Mouse (Mus musculus): ENCODE data around the gene Psme2. TPM values are rescaled to one million over a fixed set of nuclear protein-coding genes. Genes with fewer than 3 reads are reported as not detected.

Psme2 gene
- polyA plus RNA-seq, 1 experiment from 2014 or later: 249 TPM

DNA sequence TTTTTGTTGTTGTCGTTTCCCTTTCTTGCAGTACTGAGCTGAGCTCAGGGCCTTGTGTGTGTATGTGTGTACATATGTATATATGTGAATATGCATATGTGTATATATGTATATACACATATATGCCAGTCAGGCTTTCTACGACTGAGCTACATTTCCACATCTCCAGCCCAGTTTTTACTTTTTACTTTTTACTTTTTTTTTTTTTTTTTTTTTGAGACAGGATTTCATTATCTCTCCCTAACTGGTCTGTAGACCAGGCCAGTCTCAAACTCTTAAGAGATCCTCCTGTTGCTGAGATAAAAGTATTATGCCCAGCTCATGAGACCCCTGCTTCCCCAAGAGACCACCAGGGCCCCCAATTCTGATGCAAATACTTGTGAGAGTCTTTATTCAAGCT lies 25.9 kb upstream of the Psme2 start:
- H3K4me1 ChIP-seq (ENCODE audit: control insufficient read depth, insufficient read depth, low read length): peaks cover 4% of the 10 kb centered on the region; the same call in 1 of the 2 replicates
- 92% methylated on average over 2 of the region's 2 CpGs for WGBS
- no peaks in the 10 kb centered on the region for H3K9me3 ChIP-seq (ENCODE audit: control insufficient read depth, low read length)
- H3K27me3 ChIP-seq (replicated peaks; ENCODE audit: control insufficient read depth, insufficient read depth, low read length): no peaks in the 10 kb centered on the region
- DNase-seq (ENCODE audit: low spot score) (no peak), ATAC-seq (ENCODE audit: low read depth) (no peak)
- H3K27ac ChIP-seq (replicated peaks; ENCODE audit: low read depth, low read length): no peak overlapping the region
- H3K9ac ChIP-seq (ENCODE audit: low read depth, low read length): no peak overlapping the region
- H3K4me2 ChIP-seq (ENCODE audit: low read depth, low read length): no peak overlapping the region
- no peak overlapping the region for H3K4me3 ChIP-seq (ENCODE audit: low read depth, low read length)
- H3K36me3 ChIP-seq (ENCODE audit: control insufficient read depth, insufficient read depth, low read length): no peaks in the 10 kb centered on the region

DNA sequence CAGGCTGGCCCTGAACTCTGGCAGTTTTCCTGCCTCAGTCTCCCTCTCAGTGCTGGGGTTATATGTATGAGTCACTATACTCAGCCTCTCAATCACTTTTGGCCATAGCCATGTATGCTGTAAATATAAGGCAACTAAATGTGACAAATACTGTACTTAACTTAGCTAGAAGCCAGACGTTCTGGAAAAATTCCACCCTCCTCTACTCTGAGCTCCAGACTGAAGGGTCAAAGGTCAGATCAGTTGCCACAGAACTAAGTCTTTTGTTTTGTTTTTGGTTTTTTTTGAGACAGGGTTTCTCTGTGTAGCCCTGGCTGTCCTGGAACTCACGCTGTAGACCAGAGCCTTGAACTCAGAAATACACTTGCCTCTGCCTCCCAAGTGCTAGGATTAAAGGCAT lies 25.0 kb upstream of the Psme2 start:
- H3K9ac ChIP-seq (ENCODE audit: low read depth, low read length): no peak overlapping the region
- H3K36me3 ChIP-seq (ENCODE audit: control insufficient read depth, insufficient read depth, low read length): no peaks in the 10 kb centered on the region
- H3K4me1 ChIP-seq (ENCODE audit: control insufficient read depth, insufficient read depth, low read length): peaks cover 4% of the 10 kb centered on the region; the same call in 1 of the 2 replicates
- DNase-seq (ENCODE audit: low spot score) (no peak), ATAC-seq (ENCODE audit: low read depth) (no peak)
- no peak overlapping the region for H3K27ac ChIP-seq (replicated peaks; ENCODE audit: low read depth, low read length)
- no peaks in the 10 kb centered on the region for H3K9me3 ChIP-seq (ENCODE audit: control insufficient read depth, low read length)
- WGBS: 39% methylated on average over 2 of the region's 2 CpGs
- H3K4me2 ChIP-seq (ENCODE audit: low read depth, low read length): no peak overlapping the region
- no peak overlapping the region for H3K4me3 ChIP-seq (ENCODE audit: low read depth, low read length)
- no peaks in the 10 kb centered on the region for H3K27me3 ChIP-seq (replicated peaks; ENCODE audit: control insufficient read depth, insufficient read depth, low read length)

DNA sequence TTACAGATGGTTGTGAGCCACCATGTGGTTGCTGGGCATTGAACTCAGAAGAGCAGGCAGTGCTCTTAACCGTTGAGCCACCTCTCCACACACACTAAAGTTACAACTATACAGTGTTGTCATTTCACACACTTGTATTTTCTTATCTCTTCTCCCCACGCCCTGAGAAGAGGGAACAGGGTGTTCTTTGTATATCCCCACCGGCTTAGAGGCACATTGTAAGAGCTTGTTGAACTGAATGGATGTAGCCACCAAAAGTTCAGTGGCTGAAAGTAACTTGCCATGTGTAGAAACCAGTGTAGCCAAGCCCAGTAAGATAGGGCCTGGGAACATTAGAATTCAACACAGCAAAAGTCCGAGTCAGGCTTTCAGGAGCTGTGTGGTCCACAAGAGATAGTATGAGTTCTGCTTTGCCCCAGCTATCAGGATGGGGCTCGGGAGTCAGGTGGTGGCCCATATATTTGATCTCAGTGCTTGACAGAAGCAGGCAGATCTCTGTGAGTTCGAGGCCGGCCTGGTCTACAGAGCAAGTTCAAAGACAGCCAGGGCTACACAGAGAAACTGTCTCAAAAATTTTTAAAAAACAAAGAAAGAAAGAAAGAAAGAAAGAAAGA lies 23.8 kb upstream of the Psme2 start:
- Histone ChIP-seq H3K9me3 (ENCODE audit: control insufficient read depth, low read length) (no peaks in the 10 kb centered on the region), H3K27me3 (replicated peaks; ENCODE audit: control insufficient read depth, insufficient read depth, low read length) (no peaks in the 10 kb centered on the region), H3K27ac (replicated peaks; ENCODE audit: low read depth, low read length) (no peak overlapping the region), H3K4me1 (ENCODE audit: control insufficient read depth, insufficient read depth, low read length) (peaks cover 4% of the 10 kb centered on the region; the same call in 1 of the 2 replicates), H3K9ac (ENCODE audit: low read depth, low read length) (no peak overlapping the region), H3K4me3 (ENCODE audit: low read depth, low read length) (no peak overlapping the region), H3K36me3 (ENCODE audit: control insufficient read depth, insufficient read depth, low read length) (0 out of 2 replicates have a peak, but pooled peaks cover 5% of the 10 kb centered on the region), H3K4me2 (ENCODE audit: low read depth, low read length) (no peak overlapping the region)
- ATAC-seq (ENCODE audit: low read depth) (no peak), DNase-seq (ENCODE audit: low spot score) (no peak)
- WGBS: 73% methylated on average over 7 of the region's 7 CpGs

DNA sequence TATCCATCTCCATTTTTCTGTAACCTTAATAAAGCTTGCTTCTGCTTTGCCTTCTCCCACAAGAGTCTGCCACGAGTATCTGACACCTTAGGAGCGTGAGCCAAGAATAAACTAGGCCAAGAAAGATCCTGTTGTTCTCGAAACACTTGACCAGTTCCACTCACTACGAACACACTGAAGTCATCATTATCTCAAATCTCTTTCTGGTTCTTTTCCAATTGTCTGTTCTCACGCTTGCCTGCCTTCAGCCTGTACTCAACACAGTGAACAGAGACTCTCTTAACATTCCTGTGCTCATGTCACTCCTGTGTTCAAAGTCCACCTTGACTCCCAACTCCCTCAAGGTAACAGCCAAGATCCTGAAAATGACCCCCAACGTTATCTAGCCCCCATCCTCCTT lies 22.4 kb upstream of the Psme2 start:
- Histone ChIP-seq H3K9me3 (ENCODE audit: control insufficient read depth, low read length) (no peaks in the 10 kb centered on the region), H3K4me2 (ENCODE audit: low read depth, low read length) (no peak overlapping the region), H3K27me3 (replicated peaks; ENCODE audit: control insufficient read depth, insufficient read depth, low read length) (no peaks in the 10 kb centered on the region), H3K9ac (ENCODE audit: low read depth, low read length) (no peak overlapping the region), H3K27ac (replicated peaks; ENCODE audit: low read depth, low read length) (no peak overlapping the region), H3K36me3 (ENCODE audit: control insufficient read depth, insufficient read depth, low read length) (peaks cover 18% of the 10 kb centered on the region), H3K4me1 (ENCODE audit: control insufficient read depth, insufficient read depth, low read length) (no peaks in the 10 kb centered on the region), H3K4me3 (ENCODE audit: low read depth, low read length) (no peak overlapping the region)
- ATAC-seq (ENCODE audit: low read depth): no peak
- peak; percentile 8 for DNase-seq (ENCODE audit: low spot score)
- WGBS: 63% methylated on average over 6 of the region's 6 CpGs

DNA sequence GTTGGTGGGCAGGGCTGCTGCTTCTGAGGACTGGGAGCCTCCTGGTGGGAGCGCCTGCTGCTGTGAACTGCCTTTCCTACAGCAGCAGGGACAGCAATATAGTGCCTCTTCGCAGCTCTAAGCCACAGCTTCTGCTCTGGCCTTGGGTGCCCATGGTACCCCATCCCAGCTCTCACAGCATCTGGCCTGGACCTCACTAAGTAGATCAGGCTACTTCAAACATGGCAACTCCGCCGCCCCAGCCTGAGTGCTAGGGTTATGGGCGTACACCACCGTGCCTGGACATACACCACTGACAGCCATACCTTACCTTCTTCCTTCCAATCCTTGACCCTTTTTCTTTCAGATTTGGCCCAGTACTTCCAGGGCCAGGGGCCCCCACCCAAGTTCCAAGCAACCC lies 17.4 kb upstream of the Psme2 start:
- H3K9ac ChIP-seq (ENCODE audit: low read depth, low read length): no peak overlapping the region
- H3K4me2 ChIP-seq (ENCODE audit: low read depth, low read length): no peak overlapping the region
- H3K27ac ChIP-seq (replicated peaks; ENCODE audit: low read depth, low read length): no peak overlapping the region
- peaks cover 49% of the 10 kb centered on the region for H3K36me3 ChIP-seq (ENCODE audit: control insufficient read depth, insufficient read depth, low read length)
- H3K4me1 ChIP-seq (ENCODE audit: control insufficient read depth, insufficient read depth, low read length): peaks cover 4% of the 10 kb centered on the region; the same call in 1 of the 2 replicates
- H3K4me3 ChIP-seq (ENCODE audit: low read depth, low read length): no peak overlapping the region
- WGBS: 94% methylated on average over 6 of the region's 6 CpGs
- DNase-seq (ENCODE audit: low spot score) (no peak), ATAC-seq (ENCODE audit: low read depth) (no peak)
- H3K27me3 ChIP-seq (replicated peaks; ENCODE audit: control insufficient read depth, insufficient read depth, low read length): no peaks in the 10 kb centered on the region
- H3K9me3 ChIP-seq (ENCODE audit: control insufficient read depth, low read length): no peaks in the 10 kb centered on the region

DNA sequence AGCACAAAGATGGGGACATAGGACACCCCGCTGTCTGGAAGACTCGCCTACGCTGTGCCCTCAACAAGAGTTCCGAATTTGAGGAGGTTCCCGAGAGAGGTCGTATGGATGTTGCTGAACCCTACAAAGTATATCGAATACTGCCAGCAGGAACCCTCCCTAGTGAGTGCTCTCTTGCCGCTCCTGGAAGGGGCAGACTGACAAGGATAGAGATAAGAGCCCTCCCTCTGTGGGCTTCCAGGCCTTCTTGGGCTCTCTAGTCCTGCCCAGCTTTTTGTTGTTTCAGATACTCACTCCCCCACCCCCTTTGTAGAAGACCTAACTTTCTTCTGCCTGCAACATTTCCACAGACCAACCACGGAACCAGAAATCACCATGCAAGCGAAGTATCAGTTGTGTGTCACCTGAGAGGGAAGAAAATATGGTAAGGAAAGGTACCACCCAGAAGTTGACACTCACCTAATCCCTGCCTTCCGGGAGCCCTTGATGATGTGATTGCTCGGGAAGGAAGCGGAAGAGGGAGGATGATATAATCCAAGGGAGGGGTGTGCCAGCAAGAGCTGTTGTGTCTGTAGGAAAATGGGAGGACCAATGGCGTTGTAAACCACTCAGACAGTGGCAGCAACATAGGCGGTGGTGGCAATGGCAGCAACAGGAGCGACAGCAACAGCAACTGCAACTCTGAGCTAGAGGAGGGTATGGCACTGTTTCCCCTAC lies 15.0 kb upstream of the Psme2 start:
- Histone ChIP-seq H3K9me3 (ENCODE audit: control insufficient read depth, low read length) (no peaks in the 10 kb centered on the region), H3K27me3 (replicated peaks; ENCODE audit: control insufficient read depth, insufficient read depth, low read length) (no peaks in the 10 kb centered on the region), H3K9ac (ENCODE audit: low read depth, low read length) (no peak overlapping the region), H3K4me1 (ENCODE audit: control insufficient read depth, insufficient read depth, low read length) (peaks cover 4% of the 10 kb centered on the region; the same call in 1 of the 2 replicates), H3K36me3 (ENCODE audit: control insufficient read depth, insufficient read depth, low read length) (peaks cover 73% of the 10 kb centered on the region), H3K27ac (replicated peaks; ENCODE audit: low read depth, low read length) (no peak overlapping the region), H3K4me3 (ENCODE audit: low read depth, low read length) (no peak overlapping the region), H3K4me2 (ENCODE audit: low read depth, low read length) (no peak overlapping the region)
- DNase-seq (ENCODE audit: low spot score) (no peak), ATAC-seq (ENCODE audit: low read depth) (no peak)
- WGBS: 87% methylated on average over 16 of the region's 16 CpGs

DNA sequence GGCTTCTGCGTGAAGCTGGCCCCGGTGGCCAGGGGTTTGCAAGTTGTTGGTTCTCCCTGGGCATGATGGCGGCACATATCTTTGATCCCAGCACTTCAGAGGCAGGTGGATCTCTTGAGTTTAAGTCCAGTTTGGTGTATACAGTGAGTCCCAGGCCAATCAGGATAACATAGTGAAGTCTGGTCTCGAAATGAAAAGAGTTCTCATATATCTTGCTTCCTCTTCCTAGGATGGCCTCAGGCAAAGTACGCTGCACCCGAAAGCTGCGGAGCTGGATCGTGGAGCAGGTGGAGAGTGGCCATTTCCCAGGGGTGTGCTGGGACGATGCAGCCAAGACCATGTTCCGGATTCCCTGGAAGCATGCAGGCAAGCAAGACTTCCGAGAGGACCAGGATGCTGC lies 13.9 kb upstream of the Psme2 start:
- H3K36me3 ChIP-seq (ENCODE audit: control insufficient read depth, insufficient read depth, low read length): peaks cover 81% of the 10 kb centered on the region
- DNase-seq (ENCODE audit: low spot score) (no peak), ATAC-seq (ENCODE audit: low read depth) (no peak)
- WGBS: 86% methylated on average over 11 of the region's 11 CpGs
- H3K9ac ChIP-seq (ENCODE audit: low read depth, low read length): 0 out of 2 replicates have a peak overlapping the region, but pooled peaks have one; percentile 14
- no peaks in the 10 kb centered on the region for H3K9me3 ChIP-seq (ENCODE audit: control insufficient read depth, low read length)
- H3K27ac ChIP-seq (replicated peaks; ENCODE audit: low read depth, low read length): 0 out of 2 replicates have a peak overlapping the region, but pooled peaks have one; percentile 24
- peaks cover 4% of the 10 kb centered on the region; the same call in 1 of the 2 replicates for H3K4me1 ChIP-seq (ENCODE audit: control insufficient read depth, insufficient read depth, low read length)
- H3K4me3 ChIP-seq (ENCODE audit: low read depth, low read length): 0 out of 2 replicates have a peak overlapping the region, but pooled peaks have one; percentile 42
- H3K27me3 ChIP-seq (replicated peaks; ENCODE audit: control insufficient read depth, insufficient read depth, low read length): no peaks in the 10 kb centered on the region
- peak overlapping the region; percentile 59 for H3K4me2 ChIP-seq (ENCODE audit: low read depth, low read length)

DNA sequence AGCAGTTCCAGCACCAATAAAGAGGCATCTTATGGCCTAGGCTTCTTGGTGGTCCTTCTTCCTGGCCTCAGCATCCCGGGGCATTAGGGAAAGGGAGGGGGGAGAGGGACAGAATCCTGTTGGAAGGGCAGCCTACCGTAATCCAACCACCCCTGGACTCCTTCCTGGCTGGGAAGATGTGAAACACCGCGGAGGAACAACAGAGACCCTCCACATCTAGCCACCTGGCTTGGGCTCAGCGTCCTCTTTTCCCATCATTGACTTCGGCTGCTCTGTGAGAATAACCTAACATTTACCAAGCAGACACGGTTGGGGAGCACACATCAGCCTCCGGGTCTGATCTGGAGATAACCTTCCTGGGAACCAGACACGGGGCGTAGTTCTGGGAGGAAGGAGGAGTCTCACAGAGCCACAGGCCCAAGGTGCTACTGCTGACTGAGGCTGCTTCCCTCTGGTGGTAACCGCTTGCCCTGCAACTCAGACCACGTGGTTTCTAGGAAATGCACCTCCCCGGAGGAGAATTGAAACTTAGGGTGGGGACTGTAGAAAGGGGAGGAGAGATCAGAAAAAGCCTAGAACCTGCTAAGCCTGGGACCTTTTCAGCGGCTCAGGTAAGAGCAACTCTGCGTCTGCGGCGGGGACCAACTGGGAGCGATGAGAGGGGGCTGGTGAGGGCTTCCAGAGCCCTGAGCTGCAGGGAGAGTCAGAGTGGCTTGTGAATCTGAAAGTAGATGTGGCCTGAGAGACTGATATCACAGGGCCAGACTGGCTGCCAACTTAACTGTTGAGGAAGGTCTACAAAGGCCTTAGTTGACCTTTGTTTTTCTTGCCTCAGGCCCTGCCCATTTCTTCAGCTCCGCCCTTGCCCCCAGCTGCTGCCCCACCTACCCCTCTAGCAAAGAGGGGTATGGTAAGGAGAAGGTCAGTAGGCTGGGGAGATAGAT lies 13.0 kb upstream of the Psme2 start:
- 18% methylated on average over 19 of the region's 19 CpGs for WGBS
- peak; percentile 95 for DNase-seq (ENCODE audit: low spot score)
- H3K36me3 ChIP-seq (ENCODE audit: control insufficient read depth, insufficient read depth, low read length): peaks cover 81% of the 10 kb centered on the region

More for the DNA sequence above, 13.0 kb upstream of the Psme2 start:
- Histone ChIP-seq H3K9ac (ENCODE audit: low read depth, low read length) (peak overlapping the region; percentile 60), H3K9me3 (ENCODE audit: control insufficient read depth, low read length) (no peaks in the 10 kb centered on the region), H3K27me3 (replicated peaks; ENCODE audit: control insufficient read depth, insufficient read depth, low read length) (no peaks in the 10 kb centered on the region), H3K4me3 (ENCODE audit: low read depth, low read length) (peak overlapping the region; percentile 42), H3K27ac (replicated peaks; ENCODE audit: low read depth, low read length) (peak overlapping the region; percentile 48), H3K4me1 (ENCODE audit: control insufficient read depth, insufficient read depth, low read length) (peaks cover 4% of the 10 kb centered on the region; the same call in 1 of the 2 replicates), H3K4me2 (ENCODE audit: low read depth, low read length) (peak overlapping the region; percentile 59)
- peak; percentile 95 for ATAC-seq (ENCODE audit: low read depth)
